Mouse (Mus musculus): ENCODE measurements at regions not wholly inside any gene's neighbourhood (a gene's known extent, or its start where the extent isn't known, plus 50 kb on each side); places are given as distances from the start of the nearest gene placed in this dataset.
"Not testable (repeated sequence)": the region's sequence is repeated elsewhere in the genome, so short reads cannot be mapped to it uniquely, and the experiment has no call there.

DNA sequence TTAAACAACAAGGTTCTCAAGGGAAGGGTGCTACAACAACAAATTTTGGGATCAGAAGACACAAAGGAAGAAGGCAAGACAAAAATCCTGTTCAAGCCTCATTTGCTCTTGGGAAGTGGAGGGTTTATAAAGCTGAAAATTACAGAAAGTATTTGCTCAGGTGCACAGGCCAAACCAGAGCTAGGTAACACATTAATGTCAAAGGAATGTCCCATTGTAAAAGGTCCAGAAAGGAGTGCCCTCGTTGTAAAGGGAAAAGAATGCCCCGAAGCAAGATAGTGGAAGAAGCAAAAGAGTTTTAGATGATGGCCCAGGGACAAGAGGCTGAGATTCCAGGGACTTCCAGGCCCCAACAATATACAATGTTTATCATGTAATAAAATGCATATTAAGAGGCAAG, 317.3 kb downstream of the Car8 start:
- no peak for DNase-seq (ENCODE audit: low read depth, low spot score)

GRCm38 (mm10) chr4:7913191-7913590, 325.6 kb downstream of the Car8 start:
- DNase-seq (ENCODE audit: low read depth, low spot score), result no peak

- no peak for DNase-seq (ENCODE audit: low read depth, low spot score)
These were observed 326.2 kb downstream of the Car8 start for GRCm38 (mm10) chr4:7912675-7913074.

DNA sequence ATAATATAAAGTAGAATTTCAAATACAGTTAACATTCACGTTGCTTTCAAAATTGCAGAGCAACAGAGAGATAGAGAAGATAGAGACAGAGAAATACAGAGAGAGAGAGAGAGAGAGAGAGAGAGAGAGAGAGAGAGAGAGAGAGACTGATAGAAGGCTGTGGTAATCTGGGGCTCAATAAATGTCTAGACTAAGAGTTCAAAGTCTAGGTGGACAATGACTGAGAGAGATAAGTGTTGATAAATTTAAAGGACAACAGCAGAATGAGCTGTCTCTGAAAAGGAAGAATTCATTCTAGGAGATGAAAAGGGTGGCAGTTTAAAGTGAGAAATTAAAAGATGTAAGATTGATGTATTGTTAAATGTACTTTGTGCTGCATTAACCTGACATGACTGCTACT, 335.7 kb downstream of the Car8 start:
- no peak for DNase-seq (ENCODE audit: low read depth, low spot score)

GRCm38 (mm10) chr4:7894914-7895313, 343.9 kb downstream of the Car8 start:
- DNase-seq (ENCODE audit: low read depth, low spot score), result no peak

DNA sequence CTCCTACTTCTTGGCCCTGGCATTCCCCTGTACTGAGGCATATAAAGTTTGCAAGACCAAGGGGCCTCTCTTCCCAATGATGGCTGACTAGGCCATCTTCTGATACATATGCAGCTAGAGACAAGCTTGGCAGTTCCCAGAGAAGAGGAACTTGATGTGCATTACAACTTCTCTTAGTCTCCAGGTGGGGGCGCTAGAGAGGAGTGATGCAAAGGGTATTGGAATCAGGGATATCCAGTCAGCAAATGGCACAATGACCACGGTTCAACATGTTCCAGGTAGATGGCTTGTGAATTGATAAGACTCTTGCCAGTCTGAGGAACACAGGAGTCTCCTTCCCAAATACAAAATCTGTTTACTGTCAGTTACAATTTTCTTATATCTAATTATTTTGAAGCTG, 347.7 kb downstream of the Car8 start:
- no peak for DNase-seq (ENCODE audit: low read depth, low spot score)

- DNase-seq (ENCODE audit: low read depth, low spot score), result no peak
These were observed 384.3 kb downstream of the Car8 start for GRCm38 (mm10) chr4:7854518-7854917.

GRCm38 (mm10) chr4:7853121-7853782, 385.6 kb downstream of the Car8 start:
- DNase-seq (ENCODE audit: low read depth, low spot score), result no peak

- no peak for DNase-seq (ENCODE audit: low read depth, low spot score)
These were observed 386.7 kb downstream of the Car8 start for GRCm38 (mm10) chr4:7852006-7852615.

DNA sequence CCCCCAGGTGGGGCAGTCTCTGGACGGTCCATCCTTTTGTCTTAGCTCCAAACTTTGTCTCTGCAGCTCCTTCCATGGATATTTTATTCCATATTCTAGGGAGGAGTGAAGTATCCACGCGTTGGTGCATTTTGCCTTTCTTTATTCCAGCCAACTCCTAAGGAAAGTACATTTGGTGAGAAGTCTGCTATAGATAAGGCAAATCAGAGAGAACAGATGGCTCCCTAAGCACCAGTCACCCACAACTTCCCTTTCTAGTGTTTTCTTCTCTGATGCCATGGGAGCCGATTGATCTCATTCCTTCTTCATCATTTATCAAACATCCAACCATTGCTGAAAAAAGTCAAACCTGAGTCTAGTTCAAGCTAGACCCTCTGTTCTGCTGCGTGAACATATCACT, 391.4 kb downstream of the Car8 start:
- DNase-seq (ENCODE audit: low read depth, low spot score), result no peak

DNA sequence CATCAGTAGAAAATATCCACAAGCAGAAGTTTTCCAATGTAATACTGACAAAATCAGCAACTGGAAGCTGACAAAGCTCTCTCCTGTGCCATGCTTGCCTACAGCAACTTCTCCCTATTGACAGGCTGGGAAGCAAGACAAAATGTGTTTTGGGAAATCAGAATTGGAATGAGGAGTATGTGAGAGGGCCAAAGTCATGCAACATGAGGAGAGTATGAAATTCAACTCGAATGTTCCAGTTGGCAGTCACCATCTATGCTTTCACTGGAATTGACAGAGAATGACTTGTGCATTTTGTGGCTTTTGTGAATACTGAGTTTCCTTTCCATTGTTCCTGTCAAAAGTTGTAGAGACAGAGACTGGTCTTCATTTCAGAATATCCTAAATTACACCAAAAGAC, 409.7 kb downstream of the Car8 start:
- no peak for DNase-seq (ENCODE audit: low read depth, low spot score)

DNA sequence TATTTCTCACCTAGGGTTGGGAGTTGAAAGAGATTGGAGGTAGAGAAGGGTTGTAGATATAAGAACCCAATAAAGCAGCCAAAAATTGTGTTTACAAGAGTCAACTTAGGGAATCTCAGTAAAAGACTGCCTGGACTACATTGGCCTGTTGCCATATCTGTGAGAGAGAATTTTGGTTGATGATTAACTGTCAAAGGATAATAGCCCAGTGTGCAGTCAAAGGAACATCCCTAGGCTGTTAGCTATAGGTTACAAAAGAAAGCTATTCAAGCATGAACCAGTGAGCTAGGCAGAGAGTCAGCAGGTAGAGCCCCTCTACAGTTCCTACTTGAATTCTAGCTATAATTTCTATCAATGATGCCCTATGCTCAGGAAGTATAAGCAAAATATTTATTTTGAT, 419.0 kb downstream of the Car8 start:
- no peak for DNase-seq (ENCODE audit: low read depth, low spot score)

DNA sequence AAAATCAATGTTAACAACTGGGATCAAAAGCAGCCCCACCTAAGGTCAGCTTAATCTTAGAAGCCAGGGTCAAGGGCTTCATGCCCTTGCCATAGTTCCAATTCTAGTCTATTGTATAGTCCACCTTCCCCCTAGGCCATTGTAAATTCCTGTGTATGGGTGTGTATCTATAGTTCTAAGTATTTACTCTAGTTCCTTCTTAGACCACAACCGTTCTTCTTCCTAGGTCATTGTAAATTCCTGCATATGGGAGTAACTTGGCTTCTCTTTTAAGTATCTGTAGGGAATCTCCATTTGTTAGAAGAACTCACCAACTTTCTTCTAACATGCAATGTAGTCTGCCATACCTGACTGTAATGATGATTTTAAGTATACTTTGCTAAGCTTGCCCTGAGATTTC, 461.1 kb downstream of the Car8 start:
- not testable (repeated sequence) for DNase-seq (ENCODE audit: low read depth, low spot score)

DNA sequence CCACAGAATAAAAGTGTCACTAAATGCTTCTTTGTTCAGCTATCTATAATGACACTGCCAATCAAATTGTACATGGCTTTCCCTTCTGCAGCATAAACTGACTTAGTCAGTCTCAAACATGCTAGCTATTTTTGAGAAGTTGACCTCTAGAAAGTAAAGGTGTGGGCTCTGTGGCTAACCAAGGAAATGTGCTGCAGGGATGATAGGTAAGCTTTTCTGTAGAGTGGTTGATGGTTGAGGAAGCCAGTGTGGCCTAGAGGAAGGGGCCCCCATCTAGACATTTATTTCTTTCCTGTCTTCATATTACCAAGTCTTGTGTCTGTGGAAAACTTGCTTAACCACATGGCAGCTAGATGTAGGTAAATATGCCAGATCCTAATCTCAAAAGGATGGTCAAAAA, 483.4 kb downstream of the Car8 start:
- DNase-seq (ENCODE audit: low read depth, low spot score), result no peak

DNA sequence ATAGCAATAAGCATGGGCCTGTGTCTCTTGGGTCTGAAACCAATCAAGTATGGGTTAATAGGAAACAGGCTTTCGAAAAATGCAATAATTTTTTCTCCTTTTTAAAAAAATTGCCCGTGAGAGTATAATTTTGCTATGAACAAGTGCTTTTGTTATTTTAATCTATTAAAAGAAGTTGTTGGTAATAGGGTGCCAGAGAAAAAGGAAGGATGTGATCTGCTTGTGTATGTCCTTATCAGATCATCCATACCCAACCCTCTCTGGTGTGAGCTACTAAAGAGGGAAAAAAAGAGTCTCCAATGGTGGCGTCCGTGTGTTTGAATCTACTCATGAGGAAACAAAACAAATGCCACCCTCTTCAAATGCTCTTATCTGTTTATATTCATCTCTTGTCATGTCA, 484.9 kb downstream of the Car8 start:
- no peak for DNase-seq (ENCODE audit: low read depth, low spot score)

GRCm38 (mm10) chr4:7751208-7751607, 487.6 kb downstream of the Car8 start:
- no peak for DNase-seq (ENCODE audit: low read depth, low spot score)

- no peak for DNase-seq (ENCODE audit: low read depth, low spot score)
These were observed 515.9 kb downstream of the Car8 start for GRCm38 (mm10) chr4:7722893-7723292.

- no peak for DNase-seq (ENCODE audit: low read depth, low spot score)
These were observed 550.3 kb downstream of the Car8 start for GRCm38 (mm10) chr4:7688516-7688915.

DNA sequence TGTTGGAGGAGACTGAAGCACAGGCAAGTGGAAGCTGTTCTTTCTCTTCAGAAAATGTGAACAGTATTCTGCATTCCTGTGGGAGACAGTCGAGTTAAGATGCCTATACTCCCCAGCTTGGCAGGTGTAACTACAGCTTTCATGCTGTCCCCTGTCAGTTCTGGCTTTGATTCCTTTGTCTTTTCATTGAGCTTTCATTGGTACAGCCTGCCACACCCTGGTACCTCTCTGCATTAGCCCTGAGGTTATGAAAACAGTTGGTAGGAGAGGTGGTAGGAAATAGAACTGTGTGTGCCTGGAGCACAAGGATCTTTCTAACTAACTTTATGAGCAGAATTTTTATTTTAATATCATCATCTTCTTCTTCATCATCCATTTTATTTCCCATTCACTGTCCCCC, 551.6 kb downstream of the Car8 start:
- DNase-seq (ENCODE audit: low read depth, low spot score), result no peak

DNA sequence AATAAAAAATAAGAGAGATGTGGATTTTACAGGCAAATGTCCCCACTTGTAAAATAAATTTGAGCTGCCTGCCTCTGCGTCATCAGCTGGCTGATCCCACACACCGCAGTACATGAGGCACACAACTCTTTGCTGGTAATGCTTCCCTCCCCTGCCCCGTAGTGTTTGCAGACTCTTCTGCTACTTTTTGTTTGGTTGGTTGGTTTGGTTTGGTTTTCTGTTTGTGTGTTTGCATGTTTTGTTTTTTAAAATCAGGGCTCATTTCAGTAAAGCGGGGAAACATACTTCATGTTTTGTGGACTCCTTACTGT, 568.1 kb downstream of the Car8 start:
- DNase-seq (ENCODE audit: low read depth, low spot score), result no peak

GRCm38 (mm10) chr4:7669992-7670794, 568.6 kb downstream of the Car8 start:
- DNase-seq (ENCODE audit: low read depth, low spot score), result no peak

DNA sequence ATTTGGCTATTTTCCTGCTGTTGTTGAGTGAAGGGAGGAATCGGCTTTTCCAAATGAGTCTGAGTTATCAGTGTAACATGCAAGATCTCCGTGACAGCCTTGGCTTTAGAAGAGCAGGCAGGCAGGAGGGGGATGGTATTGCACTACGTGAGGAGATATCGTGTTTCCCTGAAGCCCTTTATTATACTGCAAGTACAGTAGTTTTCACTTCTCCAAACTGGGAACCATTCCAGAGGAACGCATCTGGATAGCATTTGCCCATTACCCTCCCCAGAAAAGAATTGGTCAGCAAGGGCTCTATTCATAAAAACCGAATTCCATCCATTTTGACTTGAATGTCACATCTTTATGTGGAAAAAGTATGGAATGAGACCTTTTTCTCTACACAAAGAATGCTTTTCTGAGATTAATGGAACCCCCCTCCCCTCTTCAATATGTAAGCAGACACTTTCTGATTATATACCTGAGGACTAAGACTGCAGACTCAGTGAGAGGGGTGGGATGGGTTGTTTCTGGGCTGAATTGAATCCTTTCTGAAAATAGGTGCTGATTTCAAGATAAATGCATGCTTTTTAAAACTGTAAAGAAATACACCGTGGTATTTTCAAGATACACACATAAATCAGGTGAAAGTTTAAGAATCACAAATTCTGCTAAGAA, 571.8 kb downstream of the Car8 start:
- DNase-seq (ENCODE audit: low read depth, low spot score), result no peak

All from brain, embryonic 18.5 days (tissue).